Mouse (Mus musculus) bone marrow macrophage, adult 2 months (primary cell): ENCODE measurements around the gene Cntnap1.

ENCODE experiments used
- CTCF ChIP-seq: IDR thresholded peaks from 2 replicates; pipeline ENCODE4 v1.5.1; 2012; ENCODE audit warnings: low read depth, mild to moderate bottlenecking, low read length, moderate library complexity
- POLR2A ChIP-seq: IDR thresholded peaks from 2 replicates; pipeline ENCODE4 v1.6.1; 2012; ENCODE audit warnings: mild to moderate bottlenecking, low read depth, low read length, borderline replicate concordance

DNA sequence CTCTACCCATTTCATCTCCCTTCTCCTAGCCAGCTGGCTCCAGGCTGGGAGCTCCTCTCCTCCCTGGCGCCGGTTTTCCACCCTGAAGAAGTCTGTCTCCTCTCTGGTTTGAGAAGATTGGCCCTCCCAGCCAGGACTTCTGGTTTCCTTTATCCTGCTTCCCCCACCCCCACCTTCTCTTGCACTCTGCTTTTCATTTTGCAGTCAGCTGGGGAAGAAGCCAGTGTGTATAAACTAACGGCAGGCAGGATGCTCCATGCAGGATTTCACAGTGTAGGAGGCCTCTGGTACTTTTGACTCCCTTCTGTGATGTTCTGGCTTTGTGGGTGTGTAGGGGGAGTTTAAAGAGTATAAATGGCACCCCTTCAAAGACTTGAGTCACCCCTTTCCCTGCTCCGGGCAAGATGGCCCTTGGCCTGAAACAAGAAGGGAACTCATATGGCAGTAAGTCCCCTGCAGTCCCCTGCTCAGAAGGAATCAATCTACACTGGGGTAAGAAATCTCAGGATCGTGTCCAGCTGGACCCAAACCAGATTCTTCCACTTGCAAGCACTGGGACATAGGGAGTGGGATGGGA is 67.8 kb downstream of the Cntnap1 start:
- no peak for TF ChIP-seq CTCF
- no peak for TF ChIP-seq POLR2A
